Mouse (Mus musculus) stomach, embryonic 15.5 days (tissue): ENCODE data around the gene Nectin1. TPM values are rescaled to one million over a fixed set of nuclear protein-coding genes. Genes with fewer than 3 reads are reported as not detected.

Experiments
- ATAC-seq: fragments of 200-750 bp; cut with Nextera tagmentation; 2 replicates; pipeline ENCODE4 v1.8.0; 2017; ENCODE audit warnings: low read depth, moderate number of reproducible peaks, moderate TSS enrichment; ENCODE audit not compliant: insufficient read depth, low FRiP score
- H3K27ac ChIP-seq: fragments of 300-500 bp; sonication (generic); 2 replicates; pipeline ENCODE4 v1.5.1; 2015; ENCODE audit warnings: mild to moderate bottlenecking, inconsistent platforms
- H3K27me3 ChIP-seq: fragments of 300-500 bp; sonication (generic); replicated peaks from 2 replicates; pipeline ENCODE4 v1.6.1; 2015; ENCODE audit warnings: inconsistent platforms
- H3K36me3 ChIP-seq: fragments of 300-500 bp; sonication (generic); 2 replicates; pipeline ENCODE4 v1.6.1; 2015; ENCODE audit warnings: inconsistent platforms
- H3K4me1 ChIP-seq: fragments of 300-500 bp; sonication (generic); 2 replicates; pipeline ENCODE4 v1.6.1; 2015; ENCODE audit warnings: inconsistent platforms
- H3K4me2 ChIP-seq: fragments of 300-500 bp; sonication (generic); 2 replicates; pipeline ENCODE4 v1.6.1; 2015; ENCODE audit warnings: mild to moderate bottlenecking, inconsistent platforms
- H3K4me3 ChIP-seq: fragments of 300-500 bp; sonication (generic); replicated peaks from 2 replicates; pipeline ENCODE4 v1.5.1; 2015; ENCODE audit warnings: inconsistent platforms
- H3K9ac ChIP-seq: fragments of 300-500 bp; sonication (generic); 2 replicates; pipeline ENCODE4 v1.6.1; 2015; ENCODE audit warnings: inconsistent platforms
- H3K9me3 ChIP-seq: fragments of 300-500 bp; sonication (generic); 2 replicates; pipeline ENCODE4 v1.6.1; 2016; ENCODE audit warnings: inconsistent platforms
- WGBS: fragments of 180-500 bp; shearing (Covaris S2); methylation state at CpG from one replicate; pipeline ENCODE4 v1.1.7; 2015; 5-methylcytosine and 5-hydroxymethylcytosine counted together
- polyA plus RNA-seq: library from polyadenylated mRNA; unstranded; fragments of >200 nt; fragmentation: Nextera tagmentation; extraction: Ambion mirVana; gene quantifications from 2 replicates; pipeline ENCODE4 v1.2.1, GENCODE M21; 2015

Nectin1 gene
- polyA plus RNA-seq: 7.0 and 9.3 TPM in 2 replicates

DNA sequence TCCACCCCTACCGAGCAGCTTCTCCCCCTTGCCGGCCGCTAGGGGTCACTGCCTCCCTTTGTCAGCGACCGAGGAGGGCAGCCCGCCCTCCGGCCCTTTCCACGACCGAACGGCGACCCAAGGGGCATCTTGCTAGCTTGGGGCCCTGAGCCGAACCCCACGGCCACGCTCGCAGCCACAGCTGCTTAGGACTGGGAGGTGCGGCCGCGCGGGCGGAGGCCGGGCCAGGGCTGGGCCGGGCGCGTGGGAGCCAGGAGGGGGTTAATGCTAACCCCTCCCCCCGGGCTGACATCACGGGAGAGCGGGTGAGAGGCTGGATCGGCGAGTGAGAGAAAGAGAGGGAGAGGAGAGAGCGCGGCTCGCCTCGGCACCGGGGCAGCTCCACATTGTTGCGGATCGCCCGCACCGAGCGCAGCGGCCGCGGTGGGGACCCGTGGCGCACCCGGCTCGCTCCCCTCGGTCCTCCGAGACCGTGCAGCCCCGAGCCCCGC lies at the start of gene Nectin1:
Gene Nectin1, plus strand, starts transcription at position 338 of the 491 bp plus-strand sequence.
- H3K4me1 ChIP-seq: peaks cover 22% of the 10 kb centered on the region
- H3K27me3 ChIP-seq: no peaks in the 10 kb centered on the region
- H3K9me3 ChIP-seq: no peaks in the 10 kb centered on the region
- H3K4me3 ChIP-seq: peak within 1 kb of the TSS; percentile 87
- WGBS: under 1% methylated on average over 43 of the region's 51 CpGs
- peak; percentile 87 for ATAC-seq
- peak within 1 kb of the TSS; percentile 86 for H3K9ac ChIP-seq
- peak within 1 kb of the TSS; percentile 97 for H3K27ac ChIP-seq
- H3K4me2 ChIP-seq: peak within 1 kb of the TSS; percentile 90
- H3K36me3 ChIP-seq: no peaks in the 10 kb centered on the region

DNA sequence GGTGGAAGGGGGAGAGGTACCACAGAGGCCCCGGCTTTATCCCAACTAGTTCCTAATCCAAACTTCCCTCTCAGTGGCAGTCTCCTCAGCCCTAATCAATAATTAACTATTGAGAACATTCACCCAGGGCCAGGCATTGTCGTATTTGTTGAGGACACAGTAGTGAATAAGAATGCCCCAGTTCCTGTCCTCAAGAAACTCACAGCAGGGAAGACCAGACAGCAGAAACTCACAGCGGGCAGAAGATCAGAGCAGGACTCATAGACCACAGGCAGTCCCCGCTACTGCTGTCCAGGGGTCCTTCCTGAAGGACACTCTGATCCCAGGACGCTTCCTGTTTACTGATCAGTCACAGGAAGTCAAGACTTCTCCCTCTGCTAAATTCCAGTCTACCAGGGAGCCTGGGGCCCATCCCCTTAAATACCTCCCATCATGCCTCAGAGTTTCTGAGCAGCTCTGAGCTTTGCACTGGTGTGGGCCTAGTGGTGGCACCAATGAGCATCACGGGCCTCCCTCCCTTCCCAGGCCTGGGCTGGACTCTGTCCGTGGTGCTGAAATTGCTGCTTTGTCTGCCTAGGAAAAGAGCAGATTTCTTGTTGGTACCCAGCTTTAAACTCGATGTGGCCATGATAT lies 45.6 kb upstream of the Nectin1 start:
- Histone ChIP-seq H3K27me3 (no peaks in the 10 kb centered on the region; the same call in 1 of the 2 replicates), H3K9me3 (no peaks in the 10 kb centered on the region), H3K36me3 (no peaks in the 10 kb centered on the region), H3K4me2 (no peak overlapping the region), H3K27ac (no peak overlapping the region), H3K4me3 (no peak overlapping the region), H3K9ac (no peak overlapping the region), H3K4me1 (no peaks in the 10 kb centered on the region)
- WGBS: 10% methylated on average over 8 of the region's 8 CpGs
- peak; percentile 50; the same call in 1 of the 2 replicates for ATAC-seq

DNA sequence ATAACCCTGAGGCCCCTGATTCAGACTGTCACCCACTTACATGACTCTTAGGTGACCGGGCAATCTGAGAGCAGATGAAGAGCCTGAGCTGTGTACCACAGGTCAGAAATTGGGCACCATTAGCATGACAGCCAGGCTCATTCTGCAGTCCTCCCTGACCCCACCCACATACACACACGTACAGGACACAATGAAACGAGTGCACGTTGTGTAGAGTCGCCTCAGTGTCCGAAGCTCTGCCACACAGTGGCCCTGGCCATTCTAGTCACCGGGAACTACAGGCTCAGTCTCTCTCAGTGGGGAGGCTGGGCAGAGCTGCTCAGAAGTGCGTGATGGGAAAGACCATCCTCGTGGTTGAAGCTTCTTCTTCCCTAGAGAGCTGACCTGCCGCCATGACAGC lies 44.9 kb upstream of the Nectin1 start:
- H3K9ac ChIP-seq: no peak overlapping the region
- WGBS: 84% methylated on average over 10 of the region's 10 CpGs

DNA sequence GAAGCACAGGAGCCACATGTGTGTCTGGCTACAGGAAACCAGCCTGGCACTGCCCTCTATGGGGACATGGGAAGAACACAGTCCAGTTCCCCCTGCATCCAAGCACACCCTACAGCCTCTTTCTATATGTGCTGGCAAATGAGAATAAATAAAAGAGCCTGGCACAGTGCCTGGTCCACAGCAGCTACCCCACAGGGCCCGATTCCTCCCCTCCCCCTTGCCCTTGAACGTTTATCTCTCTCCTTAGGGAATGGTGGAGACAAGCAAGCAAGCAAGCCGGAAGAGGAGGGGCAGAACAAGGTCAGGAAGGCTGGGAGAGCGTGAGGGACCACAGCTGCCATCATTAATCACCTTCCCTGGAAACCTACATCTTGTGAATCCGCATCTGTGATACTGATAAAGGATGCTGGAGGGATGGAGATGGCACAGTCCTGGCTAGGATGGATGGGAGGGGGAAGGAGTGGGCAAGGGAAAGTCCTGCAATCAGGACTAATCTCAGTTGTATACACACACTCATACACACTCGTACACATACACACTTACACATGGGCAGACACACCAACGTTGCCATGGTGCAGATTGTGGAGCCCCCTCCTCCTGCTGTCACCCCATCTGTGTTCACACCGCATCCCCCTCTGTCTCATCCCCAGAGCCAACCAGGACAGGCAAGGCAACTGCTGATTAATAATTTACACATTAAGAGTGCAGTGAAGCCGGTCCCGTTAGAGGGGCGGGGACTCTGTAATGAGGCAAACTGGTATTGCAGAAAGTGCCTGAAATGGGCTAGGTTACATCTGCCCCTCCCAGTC lies 44.2 kb upstream of the Nectin1 start:
- H3K9ac ChIP-seq: no peak overlapping the region
- 54% methylated on average over 11 of the region's 11 CpGs for WGBS
- ATAC-seq: no peak
- no peaks in the 10 kb centered on the region; the same call in 1 of the 2 replicates for H3K27me3 ChIP-seq
- H3K27ac ChIP-seq: no peak overlapping the region
- no peaks in the 10 kb centered on the region for H3K9me3 ChIP-seq
- no peak overlapping the region for H3K4me3 ChIP-seq
- no peaks in the 10 kb centered on the region for H3K4me1 ChIP-seq
- no peaks in the 10 kb centered on the region for H3K36me3 ChIP-seq
- H3K4me2 ChIP-seq: no peak overlapping the region

More for the DNA sequence above, 44.9 kb upstream of the Nectin1 start:
- Histone ChIP-seq H3K27me3 (no peaks in the 10 kb centered on the region; the same call in 1 of the 2 replicates), H3K9me3 (no peaks in the 10 kb centered on the region), H3K4me3 (no peak overlapping the region), H3K4me1 (no peaks in the 10 kb centered on the region), H3K4me2 (no peak overlapping the region), H3K36me3 (no peaks in the 10 kb centered on the region), H3K27ac (no peak overlapping the region)
- no peak for ATAC-seq

GRCm38 (mm10) chr9:43700226-43700579 lies 43.6 kb upstream of the Nectin1 start:
- ATAC-seq: no peak
- WGBS: 75% methylated on average over 3 of the region's 3 CpGs
- H3K27me3 ChIP-seq: no peaks in the 10 kb centered on the region; the same call in 1 of the 2 replicates

DNA sequence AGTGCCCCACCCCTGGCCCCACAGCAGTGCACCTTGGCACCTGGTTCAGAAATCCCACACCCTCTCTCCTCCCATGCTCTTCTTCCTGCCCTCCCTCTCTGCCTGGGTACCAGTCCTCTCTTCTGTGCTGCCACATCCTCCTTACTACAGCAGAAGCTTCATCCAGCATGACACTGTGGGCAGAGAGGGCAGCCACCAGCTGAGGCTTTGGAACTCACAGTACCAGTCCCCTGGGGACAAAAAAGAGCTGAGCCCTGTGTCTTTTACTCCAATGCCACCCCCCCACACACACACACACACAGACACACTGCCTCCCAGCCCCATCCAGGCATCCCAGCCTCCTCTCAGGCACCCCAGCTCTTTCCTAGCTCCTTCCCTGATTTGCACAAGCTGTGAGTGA lies 42.0 kb upstream of the Nectin1 start:
- H3K4me2 ChIP-seq: no peak overlapping the region
- H3K27me3 ChIP-seq: no peaks in the 10 kb centered on the region; the same call in 1 of the 2 replicates
- no peak overlapping the region for H3K27ac ChIP-seq
- no peaks in the 10 kb centered on the region for H3K4me1 ChIP-seq
- no peaks in the 10 kb centered on the region for H3K36me3 ChIP-seq
- H3K9ac ChIP-seq: no peak overlapping the region
- no peaks in the 10 kb centered on the region for H3K9me3 ChIP-seq
- ATAC-seq: no peak
- H3K4me3 ChIP-seq: no peak overlapping the region

More at GRCm38 (mm10) chr9:43700226-43700579, 43.6 kb upstream of the Nectin1 start:
- H3K4me2 ChIP-seq: no peak overlapping the region
- no peak overlapping the region for H3K4me3 ChIP-seq
- H3K36me3 ChIP-seq: no peaks in the 10 kb centered on the region
- H3K9ac ChIP-seq: no peak overlapping the region
- H3K27ac ChIP-seq: no peak overlapping the region
- no peaks in the 10 kb centered on the region for H3K9me3 ChIP-seq
- H3K4me1 ChIP-seq: no peaks in the 10 kb centered on the region

DNA sequence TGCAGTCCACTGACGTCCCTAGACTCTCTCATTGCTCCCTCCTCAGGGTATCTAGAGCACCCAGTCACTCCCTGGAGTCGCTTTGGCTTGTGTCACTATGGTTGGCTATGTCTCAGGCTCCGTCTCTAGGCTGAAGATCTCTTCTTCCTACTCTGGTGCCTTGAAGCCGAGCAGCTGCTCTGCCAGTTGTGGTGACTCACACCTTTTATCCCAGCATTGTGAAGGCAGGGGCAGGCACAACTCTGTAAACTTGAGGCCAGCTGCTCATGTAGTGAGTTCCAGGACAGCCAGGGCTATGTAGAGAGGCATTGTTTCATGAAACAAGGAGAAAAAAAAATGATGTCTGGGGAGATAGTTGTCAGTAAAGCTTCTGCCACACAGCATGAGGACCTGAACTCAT lies 36.2 kb upstream of the Nectin1 start:
- H3K27ac ChIP-seq: no peak overlapping the region
- H3K9ac ChIP-seq: no peak overlapping the region
- WGBS: 60% methylated on average over 4 of the region's 4 CpGs
- H3K36me3 ChIP-seq: no peaks in the 10 kb centered on the region
- H3K4me3 ChIP-seq: no peak overlapping the region
- no peaks in the 10 kb centered on the region for H3K27me3 ChIP-seq
- H3K9me3 ChIP-seq: no peaks in the 10 kb centered on the region
- no peaks in the 10 kb centered on the region for H3K4me1 ChIP-seq
- no peak overlapping the region for H3K4me2 ChIP-seq
- ATAC-seq: no peak

GRCm38 (mm10) chr9:43708715-43709114 lies 35.1 kb upstream of the Nectin1 start:
- Histone ChIP-seq H3K27ac (no peak overlapping the region), H3K9ac (no peak overlapping the region), H3K27me3 (no peaks in the 10 kb centered on the region), H3K9me3 (no peaks in the 10 kb centered on the region), H3K36me3 (no peaks in the 10 kb centered on the region), H3K4me2 (no peak overlapping the region), H3K4me1 (0 out of 2 replicates have a peak, but pooled peaks cover 4% of the 10 kb centered on the region), H3K4me3 (no peak overlapping the region)
- 81% methylated on average over 2 of the region's 2 CpGs for WGBS
- no peak for ATAC-seq

DNA sequence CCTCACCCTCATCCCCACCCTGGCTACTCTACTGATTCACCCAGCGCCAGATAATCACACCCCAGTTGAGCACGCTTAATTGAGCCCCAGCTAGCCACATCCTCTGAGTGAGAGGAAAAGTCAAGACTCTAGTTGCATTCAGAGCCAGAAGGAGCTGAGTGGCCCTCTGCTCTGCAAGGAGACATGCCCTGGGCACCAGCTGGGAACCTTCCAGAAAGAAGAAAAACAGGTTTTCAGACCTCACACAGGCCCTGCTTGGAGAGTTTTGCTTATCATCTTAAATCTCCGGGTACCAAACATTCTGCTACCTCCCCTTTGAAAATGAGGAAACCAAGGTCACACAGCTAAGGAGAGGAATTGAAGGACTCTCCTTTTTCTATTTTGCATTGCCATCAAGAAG lies 30.4 kb upstream of the Nectin1 start:
- Histone ChIP-seq H3K27me3 (no peaks in the 10 kb centered on the region), H3K27ac (no peak overlapping the region), H3K4me3 (no peak overlapping the region), H3K9me3 (no peaks in the 10 kb centered on the region), H3K4me1 (0 out of 2 replicates have a peak, but pooled peaks cover 4% of the 10 kb centered on the region), H3K9ac (no peak overlapping the region), H3K4me2 (no peak overlapping the region), H3K36me3 (no peaks in the 10 kb centered on the region)
- WGBS: 48% methylated on average over 3 of the region's 3 CpGs
- no peak for ATAC-seq

DNA sequence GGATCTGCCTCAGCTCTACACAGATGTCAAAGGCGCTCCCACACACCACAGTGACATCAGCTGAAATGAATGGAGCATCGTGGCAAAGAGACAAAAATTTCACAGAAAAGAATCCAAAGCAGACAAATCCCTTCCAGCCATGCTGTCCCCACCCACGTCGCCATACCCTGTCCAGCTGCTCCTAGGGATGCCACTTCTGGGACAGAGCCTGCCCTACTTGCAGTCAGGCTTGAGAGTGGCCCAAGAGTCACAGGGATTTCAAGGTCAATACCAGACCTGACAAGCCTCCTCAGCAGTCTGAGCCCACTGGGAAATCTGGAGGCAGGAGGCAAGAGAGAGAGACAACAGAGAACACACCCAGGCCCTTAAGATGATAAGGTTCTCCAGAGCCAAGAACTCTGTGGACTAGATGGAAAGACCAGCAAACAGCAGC lies 24.4 kb upstream of the Nectin1 start:
- H3K4me3 ChIP-seq: no peak overlapping the region

DNA sequence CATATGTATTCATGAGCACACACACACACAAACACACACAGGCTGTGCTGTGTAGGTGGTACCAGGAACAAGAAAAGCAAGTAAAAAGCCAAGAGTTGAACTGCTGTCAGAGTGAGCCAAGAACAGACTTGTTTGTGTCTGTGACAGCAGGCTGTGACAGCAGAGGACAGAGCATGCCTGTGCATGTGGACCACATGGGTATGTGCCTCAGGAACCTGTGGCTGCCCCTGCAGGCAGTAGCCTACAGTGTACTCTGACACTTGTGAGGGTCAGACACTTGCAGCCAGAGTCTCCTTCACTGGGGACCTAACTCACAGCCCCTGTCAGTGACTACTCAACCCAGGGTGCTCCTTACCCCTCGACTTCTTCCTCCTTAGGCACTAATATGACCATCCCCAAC lies 23.7 kb upstream of the Nectin1 start:
- Histone ChIP-seq H3K9ac (no peak overlapping the region), H3K4me1 (no peaks in the 10 kb centered on the region), H3K27me3 (no peaks in the 10 kb centered on the region), H3K36me3 (no peaks in the 10 kb centered on the region), H3K27ac (no peak overlapping the region), H3K4me3 (no peak overlapping the region), H3K4me2 (no peak overlapping the region), H3K9me3 (no peaks in the 10 kb centered on the region)
- ATAC-seq: 0 out of 2 replicates have a peak, but pooled peaks have one; percentile 39
- WGBS: 76% methylated on average over 1 of the region's 1 CpGs

More for the DNA sequence above, 24.4 kb upstream of the Nectin1 start:
- no peak overlapping the region for H3K4me2 ChIP-seq
- H3K27me3 ChIP-seq: no peaks in the 10 kb centered on the region
- 0 out of 2 replicates have a peak overlapping the region, but pooled peaks have one; percentile 1 for H3K27ac ChIP-seq
- H3K36me3 ChIP-seq: no peaks in the 10 kb centered on the region
- ATAC-seq: no peak
- no peaks in the 10 kb centered on the region for H3K9me3 ChIP-seq
- H3K9ac ChIP-seq: no peak overlapping the region
- H3K4me1 ChIP-seq: no peaks in the 10 kb centered on the region
- WGBS: 62% methylated on average over 4 of the region's 4 CpGs

DNA sequence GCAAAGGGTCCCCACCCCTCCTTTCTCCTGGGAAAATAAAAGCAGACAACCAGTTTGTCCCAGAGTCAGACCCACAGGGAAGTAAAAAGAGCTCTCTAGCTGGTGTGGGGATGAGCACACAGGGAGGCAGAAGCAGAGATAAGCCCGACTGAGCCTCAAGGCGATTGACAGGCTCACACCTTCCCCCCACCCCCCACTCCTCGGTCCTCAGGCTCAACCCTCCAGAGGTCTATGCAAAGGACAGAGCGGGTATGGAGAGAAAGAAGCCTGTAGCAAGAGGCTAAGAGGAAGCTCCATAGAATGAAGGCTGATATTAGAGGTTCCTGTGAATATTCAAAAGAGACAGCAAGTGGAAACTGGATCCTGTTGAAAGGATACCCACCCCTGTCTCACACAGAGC lies 19.7 kb upstream of the Nectin1 start:
- Histone ChIP-seq H3K27me3 (no peaks in the 10 kb centered on the region), H3K36me3 (no peaks in the 10 kb centered on the region), H3K9me3 (no peaks in the 10 kb centered on the region), H3K9ac (no peak overlapping the region), H3K4me2 (no peak overlapping the region), H3K27ac (no peak overlapping the region), H3K4me3 (no peak overlapping the region), H3K4me1 (no peaks in the 10 kb centered on the region)
- ATAC-seq: no peak
- 14% methylated on average over 4 of the region's 4 CpGs for WGBS
